Mouse (Mus musculus) liver, postnatal 0 days (tissue): ENCODE results near the gene Krt90.

Experiments
- CTCF ChIP-seq: sonication (generic); IDR thresholded peaks from 2 replicates; pipeline ENCODE4 v1.5.1; 2016; ENCODE audit warnings: antibody characterized with exemption, low read depth
- EP300 ChIP-seq: IDR thresholded peaks from 2 replicates; pipeline ENCODE4 v1.6.1; 2016; ENCODE audit warnings: antibody characterized with exemption, low read depth, mild to moderate bottlenecking

- no peak for TF ChIP-seq CTCF
- no peak for TF ChIP-seq EP300
Observed at GRCm38 (mm10) chr15:101550567-101550966, 12.2 kb downstream of the Krt90 start, which contains the start of gene Krt82.
